Mouse (Mus musculus) heart, adult 18-20 months (tissue): ENCODE results near the gene Neurod2. TPM values are rescaled to one million over a fixed set of nuclear protein-coding genes. Genes with fewer than 3 reads are reported as not detected.

Experiments used
- DNase-seq, 2 experiments: peaks; one replicate each; pipeline ENCODE4 v3.0.0; 2021 to 2022; ENCODE audit warnings: mixed read lengths in 1 of 2
- total RNA-seq, 2 experiments: library from RNA; stranded (reverse); gene quantifications; 2 replicates each; pipeline ENCODE4 v1.2.3; 2021

Gene Neurod2
- total RNA-seq, 2 experiments from 2014 or later = not detected

DNA sequence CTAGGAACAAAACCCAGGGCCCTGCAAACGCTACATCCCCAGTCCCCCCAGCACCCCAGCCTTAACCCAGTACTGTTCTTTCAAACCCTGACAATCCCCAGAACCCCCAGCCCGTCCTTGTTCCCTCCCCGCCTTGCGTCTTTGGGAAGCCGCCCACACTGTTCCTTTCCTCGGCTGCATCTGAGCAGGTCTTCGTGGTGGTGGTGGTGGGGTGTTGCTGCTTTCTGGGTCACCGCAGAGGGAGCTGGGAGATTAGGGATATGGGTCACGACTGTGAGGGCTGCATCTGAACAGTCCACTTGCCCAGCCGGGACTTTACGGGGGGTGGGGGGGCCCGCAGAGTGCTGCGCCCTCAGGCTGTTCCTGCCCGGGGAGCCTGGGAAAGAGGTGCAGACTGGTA is 25.0 kb upstream of the Neurod2 start:
- no peak for DNase-seq

- DNase-seq = no peak
Measured at GRCm38 (mm10) chr11:98353651-98354211, 24.3 kb upstream of the Neurod2 start.

GRCm38 (mm10) chr11:98352272-98352990 is 23.0 kb upstream of the Neurod2 start:
- DNase-seq = no peak

DNA sequence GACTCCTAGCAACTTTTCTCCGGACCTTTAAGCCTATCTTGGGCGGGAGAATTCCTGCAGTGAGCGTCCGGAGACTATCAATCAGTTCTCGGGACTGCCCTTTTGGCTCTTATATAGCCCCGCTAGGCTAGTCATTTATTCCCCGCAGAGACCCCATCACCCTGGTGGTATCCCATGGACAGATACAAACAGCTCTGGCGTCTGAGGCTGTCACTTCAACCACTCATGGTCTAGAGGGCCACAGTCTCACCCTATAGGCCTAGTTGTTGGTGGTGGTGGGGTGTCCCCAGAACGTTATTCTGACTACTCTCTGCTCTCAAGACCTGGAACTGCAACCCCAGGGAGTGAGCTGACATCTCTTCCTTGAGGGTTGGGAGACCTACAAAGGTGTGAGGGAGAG is 19.9 kb upstream of the Neurod2 start:
- DNase-seq = no peak

DNA sequence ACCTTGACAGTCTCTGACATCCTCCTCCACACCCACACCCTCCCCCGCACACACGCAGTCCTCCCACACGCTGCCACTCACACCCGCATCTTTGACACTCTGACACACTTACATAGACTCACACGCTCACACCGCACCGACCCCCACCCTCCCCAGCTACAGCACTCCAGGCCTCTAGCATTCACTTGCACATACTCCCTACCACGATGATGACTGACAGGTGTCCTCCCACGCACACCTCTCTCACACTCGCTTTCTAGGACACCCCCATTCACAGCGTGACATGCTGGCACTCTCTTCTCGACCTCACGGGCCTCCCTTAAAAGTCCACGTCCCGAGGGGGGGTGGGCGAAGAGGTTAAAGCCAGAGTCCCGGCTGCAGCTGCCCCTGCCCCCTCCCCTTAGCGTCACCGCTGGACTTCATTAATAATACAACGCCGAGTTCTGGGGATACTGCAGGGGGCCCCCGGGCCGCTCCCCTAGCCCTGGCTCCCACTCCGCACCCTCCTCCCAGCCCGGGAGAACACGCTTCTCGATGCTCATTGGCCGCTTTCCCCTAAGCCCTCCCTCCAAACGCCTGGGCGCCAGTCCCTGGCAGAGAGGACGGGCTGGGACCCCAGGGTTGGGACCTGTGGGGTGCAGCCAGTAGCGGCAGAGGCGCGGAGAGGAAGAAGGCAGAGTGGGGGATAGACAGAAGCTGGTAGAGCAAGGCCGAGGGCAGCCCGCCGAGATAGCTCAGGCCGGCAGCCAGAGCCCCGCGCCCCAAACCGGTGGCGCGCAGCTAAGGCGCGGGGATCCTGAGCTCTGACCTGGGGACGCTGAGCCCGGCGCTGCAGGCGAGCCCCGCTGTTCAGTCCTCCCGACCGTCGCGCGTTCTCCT is 18.9 kb upstream of the Neurod2 start, which contains the start of gene Ppp1r1b:
TSS of gene Ppp1r1b (plus strand) at position 322 of the 879 bp plus-strand sequence.
- DNase-seq = peak; percentile 43 to 48

- no peak for DNase-seq
Measured at GRCm38 (mm10) chr11:98347385-98348082, 18.1 kb upstream of the Neurod2 start.

GRCm38 (mm10) chr11:98346168-98346567 is 16.7 kb upstream of the Neurod2 start:
- DNase-seq = no peak

DNA sequence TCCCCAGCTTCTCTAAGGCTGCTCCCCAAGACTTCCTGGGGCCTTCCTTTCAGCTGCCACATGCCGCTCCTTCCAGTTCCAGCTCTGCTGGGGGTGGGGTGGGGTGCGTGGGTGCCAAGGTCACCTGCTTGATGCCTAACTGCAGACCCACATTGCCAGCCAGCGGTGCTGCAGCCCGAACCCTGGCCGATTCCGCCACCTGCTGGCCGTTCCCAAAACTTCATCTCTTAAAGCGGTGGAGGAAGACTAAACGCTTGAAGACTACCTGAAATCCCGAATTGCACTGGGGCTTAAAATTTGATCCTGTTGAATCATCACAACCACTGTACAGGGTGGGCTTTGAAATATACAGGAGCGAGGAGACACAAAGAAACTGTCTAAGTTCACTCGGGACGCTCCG is 15.8 kb upstream of the Neurod2 start:
- DNase-seq = peak; percentile 63 to 89

DNA sequence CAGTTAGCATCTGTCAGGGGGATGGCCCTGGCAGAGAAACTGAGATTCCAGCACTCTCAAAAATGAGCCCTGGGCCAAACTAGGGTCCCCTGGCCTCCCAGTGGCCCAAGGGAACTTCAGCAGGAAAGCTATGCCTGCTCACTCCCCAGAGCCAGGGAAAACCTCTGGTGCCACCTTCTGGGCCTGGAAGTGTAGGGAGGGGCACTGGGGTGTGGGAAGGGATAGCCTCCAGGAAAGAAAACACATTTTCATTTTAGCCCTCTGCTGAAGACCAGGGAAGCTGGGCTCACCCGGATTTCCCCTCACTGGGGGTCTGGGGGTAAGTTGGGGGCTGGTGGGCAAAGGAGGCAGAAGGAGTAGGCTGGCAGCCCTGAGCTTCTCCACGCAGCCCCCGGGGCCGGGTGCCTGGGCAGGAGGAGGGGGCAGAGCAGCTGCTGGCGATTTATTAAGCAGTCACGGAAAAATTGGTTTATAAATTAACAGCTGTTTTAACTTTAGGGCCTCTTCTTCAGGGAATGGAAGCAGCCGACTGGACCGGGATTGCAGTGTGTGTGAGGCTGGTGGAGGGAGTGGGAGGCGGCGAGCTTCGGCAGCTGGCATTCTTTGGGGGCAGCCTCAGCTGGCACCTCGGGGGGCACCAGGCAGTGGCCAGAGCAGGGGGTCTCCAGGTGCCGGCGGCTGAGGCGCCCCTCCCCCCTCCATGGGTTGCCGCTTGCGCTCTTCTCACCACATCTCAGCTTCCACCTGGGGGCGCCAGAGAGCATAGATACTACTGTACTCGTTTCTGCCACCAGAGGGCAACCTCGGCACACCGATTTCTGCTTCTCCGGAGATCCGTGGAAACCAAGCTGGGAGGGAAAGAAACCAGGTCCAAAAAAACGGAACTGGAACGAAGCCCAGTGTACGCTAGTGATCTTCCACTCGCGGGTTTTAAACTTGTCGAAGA is 12.8 kb upstream of the Neurod2 start:
- peak; percentile 91 to 99 for DNase-seq

DNA sequence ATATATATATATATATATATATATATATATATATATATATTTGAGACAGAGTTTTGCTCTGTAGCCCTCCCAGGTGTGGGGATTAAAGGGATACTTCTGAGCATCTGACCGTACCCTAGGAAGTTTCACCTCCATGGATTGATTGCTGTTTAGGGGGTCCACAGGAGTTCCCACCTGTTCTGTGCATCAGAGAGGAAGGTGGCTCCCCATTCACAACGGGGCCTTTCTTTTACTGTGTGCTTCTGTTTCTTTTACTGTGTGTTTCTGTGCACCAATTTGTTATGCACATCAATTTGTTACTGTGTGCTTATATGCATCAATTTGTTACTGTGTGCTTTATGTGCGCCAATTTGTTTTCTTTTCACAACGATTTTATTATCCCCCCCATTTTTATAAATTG is 11.7 kb upstream of the Neurod2 start:
- no peak for DNase-seq

DNA sequence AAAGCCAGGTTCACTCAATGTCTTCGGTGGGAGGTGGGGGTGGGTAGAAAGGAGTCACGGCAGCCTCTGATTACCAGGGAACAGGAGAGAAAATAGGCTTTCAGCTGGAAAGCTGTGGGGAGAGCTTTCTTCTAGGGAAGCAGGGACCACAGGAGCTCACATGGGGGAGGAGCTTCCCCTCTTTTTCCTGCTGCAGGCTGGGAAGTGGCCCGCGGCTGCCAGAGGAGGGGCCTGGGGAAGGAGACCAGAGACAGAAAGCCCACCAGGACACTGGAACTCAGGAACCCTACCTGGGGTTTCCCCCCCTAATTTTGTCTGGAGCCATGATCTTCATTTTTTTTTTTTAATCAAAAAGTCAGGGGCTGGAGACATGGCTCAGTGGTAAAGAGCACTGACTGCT is 11.1 kb upstream of the Neurod2 start:
- DNase-seq = no peak

DNA sequence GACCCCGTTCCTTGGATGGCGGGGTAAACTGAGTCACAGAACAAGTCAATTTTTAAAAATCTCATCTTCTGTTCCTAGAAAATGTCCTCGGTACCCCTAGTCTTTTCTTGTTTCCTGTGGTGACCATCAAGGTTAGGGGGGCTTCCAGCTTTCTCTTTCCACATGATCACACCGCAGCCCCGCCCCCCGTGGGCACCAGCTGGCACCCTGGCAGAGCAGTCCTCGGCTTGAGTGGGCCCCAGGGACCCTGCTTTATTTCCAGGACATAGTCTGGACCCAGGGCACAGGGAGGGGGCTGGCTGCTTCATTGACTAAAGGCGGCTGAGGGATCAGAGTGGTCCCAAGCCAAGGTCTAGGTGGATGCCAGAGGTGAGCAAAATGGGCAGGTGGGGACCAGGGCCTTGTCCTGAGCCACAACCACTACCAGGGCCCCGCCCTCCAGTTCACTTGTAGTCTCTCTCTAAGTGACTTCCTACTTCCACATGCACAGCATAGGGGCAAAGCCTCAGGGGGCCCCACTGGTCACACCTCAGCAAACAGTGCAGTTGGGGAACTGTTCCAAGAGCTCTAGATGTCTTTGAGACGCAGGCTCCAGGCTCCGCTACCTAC is 10.3 kb upstream of the Neurod2 start:
- DNase-seq = no peak

- peak in 1 of 2 experiments; percentile 42 for DNase-seq
Measured at GRCm38 (mm10) chr11:98339071-98339501, 9.6 kb upstream of the Neurod2 start.

DNA sequence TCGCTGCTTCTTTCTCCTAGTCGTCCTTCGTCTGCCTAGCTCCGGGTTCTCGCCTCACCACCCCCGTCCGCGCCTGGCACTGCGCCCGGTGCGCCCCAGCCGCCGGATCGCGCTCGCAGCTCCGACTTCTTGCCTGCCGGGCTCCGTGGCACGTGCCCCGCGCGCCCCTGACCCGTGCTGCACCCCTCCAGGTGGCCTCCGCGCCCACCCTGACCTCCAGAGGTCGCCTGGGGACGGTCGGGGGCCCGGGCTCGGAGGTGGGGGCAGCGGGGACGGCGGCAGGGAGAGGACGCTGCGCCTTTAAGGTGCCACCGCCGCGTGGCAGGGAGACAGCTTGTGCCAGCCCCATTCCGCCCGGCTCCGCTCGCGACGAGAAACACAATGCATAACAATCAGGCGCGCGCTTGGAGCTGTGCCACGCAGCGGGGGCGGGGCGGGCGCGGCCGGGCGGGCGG is 9.1 kb upstream of the Neurod2 start:
- peak in 1 of 2 experiments; percentile 42 for DNase-seq

DNA sequence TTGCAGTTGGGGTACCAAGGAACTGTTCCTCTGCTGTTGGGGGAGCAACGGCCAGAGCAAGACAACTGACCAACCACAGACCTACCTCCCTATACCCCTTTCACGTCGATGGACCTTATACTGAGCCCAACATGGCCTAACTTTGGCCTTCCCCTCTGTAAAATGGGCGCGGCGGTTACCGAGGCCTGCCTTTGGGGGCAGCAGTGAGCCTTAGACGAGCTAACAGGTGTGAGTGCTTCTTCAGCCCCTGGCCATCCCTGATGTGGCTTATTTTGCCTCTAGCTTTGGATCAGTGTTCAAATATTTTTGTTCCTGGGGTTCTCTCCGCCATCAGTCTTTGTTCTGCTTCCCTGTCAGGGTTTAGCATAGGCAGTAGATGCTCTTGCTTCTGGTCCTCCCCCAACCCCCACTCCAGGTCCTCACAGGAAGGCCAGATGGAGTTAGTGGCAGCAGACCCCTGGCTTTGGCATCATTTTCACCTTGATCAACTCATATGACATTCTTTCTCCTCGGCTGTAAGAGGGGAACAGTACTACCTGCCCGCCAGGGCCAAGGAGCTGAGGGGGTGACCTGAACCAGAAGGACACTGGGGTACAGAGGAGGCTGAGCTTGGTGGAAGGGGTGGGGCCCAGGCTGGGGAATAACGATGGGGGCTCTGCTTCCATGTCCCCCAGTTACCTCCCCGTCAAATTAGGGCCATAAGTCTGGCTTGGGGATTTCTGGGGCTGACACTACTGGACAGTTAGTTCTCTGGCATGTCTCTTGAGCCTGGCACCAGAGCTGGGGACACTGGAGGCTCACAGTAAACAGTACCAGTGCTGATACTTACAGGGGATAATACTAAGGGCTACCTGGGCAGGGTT is 7.0 kb upstream of the Neurod2 start:
- peak in 1 of 2 experiments; percentile 42 for DNase-seq

DNA sequence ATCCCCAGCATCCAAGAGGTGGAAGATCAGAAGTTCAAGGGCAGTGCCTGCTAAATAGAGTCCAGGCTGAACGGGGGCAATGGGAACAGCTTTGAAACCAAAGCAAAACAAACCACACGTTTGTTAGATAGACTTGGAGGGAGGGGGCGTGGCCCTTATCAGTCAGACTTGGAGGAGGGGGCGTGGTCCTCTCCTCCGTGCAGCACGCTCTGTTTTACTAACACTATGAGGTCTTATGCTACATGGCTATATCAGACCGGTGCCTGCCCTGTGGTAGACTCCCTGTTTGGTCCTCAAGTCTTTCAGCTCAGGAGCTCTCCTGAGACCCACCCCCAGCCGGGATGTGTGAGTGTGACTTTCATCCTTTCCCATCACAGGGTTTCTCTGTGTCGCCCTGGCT is 5.8 kb upstream of the Neurod2 start:
- no peak for DNase-seq

DNA sequence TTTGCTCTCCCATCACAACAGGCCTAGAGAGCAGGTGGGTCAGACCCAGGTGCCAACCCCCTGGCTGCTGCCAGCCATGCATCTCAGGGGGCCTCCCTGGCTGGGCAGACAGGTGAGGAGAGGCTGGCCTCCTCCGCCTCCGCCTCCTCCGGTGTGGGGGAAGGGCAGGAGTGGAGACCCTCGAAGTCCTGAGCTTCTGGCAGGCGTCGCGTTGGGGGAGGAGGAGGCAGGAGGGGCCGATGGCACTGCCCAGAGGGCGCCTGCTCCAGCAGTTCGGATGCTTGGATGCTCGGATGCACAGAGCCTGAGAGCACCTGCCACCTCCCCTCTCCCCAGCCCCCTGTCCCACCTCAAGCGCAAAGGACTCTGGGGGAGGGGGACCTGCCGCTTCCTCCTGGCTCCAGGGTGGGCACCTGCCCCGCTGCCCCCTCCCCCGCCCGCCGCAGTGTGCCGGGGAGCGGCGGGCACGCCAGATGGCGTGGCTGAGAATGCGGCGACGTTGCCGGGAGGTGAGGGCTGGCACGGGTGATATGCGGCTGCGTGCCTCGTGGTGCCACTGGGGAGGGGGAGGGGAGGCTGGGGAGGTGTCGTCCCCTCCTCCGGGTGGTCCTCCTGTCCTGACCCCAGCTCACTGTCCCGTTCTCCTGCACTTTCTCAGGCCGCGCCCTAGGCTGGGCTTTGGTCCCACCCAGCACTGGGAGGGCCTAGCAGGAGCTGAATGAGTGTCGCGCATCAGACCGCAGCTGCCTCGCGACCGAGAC is 4.7 kb upstream of the Neurod2 start:
- DNase-seq = no peak

DNA sequence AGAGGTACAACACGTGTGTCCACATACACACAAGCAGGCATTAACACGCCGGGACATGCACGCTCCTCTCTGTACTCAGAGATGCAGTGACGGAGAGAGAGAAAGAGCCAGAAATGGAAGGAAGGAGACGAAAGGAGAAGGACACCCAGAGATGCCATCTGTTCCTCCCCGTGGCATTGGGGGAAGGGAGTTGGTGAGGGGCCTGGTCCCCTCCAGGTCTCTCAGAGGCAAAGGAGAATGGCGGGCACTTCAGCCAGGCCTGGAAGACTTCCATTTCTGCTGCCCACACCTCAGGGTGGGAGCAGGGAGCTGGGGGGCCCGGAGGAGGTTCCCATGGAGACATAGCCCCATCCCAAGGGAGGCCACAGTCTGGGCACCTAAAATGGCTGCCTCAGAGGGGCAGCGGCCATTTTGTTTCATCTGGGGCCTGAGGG is 3.8 kb upstream of the Neurod2 start:
- no peak for DNase-seq

DNA sequence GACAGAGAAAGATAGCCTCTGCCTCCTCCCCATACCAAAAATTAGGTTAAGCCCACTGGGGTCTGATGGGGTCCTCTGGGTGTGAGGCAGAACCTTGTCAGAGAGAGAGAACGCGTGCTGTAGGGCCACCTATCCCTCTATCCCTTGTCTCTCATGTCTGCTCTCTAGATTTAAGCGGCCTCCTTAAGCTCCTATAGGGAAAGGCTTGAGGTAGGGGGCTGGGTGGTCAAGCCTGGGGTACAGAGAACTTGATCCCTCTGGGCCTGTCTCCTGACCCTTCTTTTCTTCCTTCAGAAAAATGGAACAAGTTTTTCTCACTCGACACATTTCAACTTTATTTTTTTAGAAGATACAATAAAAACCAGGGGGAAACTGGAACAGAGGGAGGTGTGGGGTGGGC is 3.4 kb upstream of the Neurod2 start:
- no peak for DNase-seq
